Mouse (Mus musculus) midbrain, postnatal 0 days (tissue): ENCODE measurements at regions not wholly inside any gene's neighbourhood (a gene's known extent, or its start where the extent isn't known, plus 50 kb on each side); places are given as distances from the start of the nearest gene placed in this dataset.

Source experiments
- ATAC-seq: fragments of 200-750 bp; cut with Nextera tagmentation; 2 replicates; pipeline ENCODE4 v1.8.0; 2017; ENCODE audit warnings: moderate number of reproducible peaks, mild to moderate bottlenecking, moderate TSS enrichment, moderate library complexity; ENCODE audit not compliant: low FRiP score
- DNase-seq: peaks from one replicate; pipeline ENCODE4 v3.0.0-alpha.2; 2015; ENCODE audit warnings: low spot score
- H3K27ac ChIP-seq: fragments of 300-500 bp; sonication (generic); 2 replicates; pipeline ENCODE4 v1.5.1; 2014; ENCODE audit warnings: low read depth, mild to moderate bottlenecking, low read length, mixed read lengths
- H3K27me3 ChIP-seq: fragments of 300-500 bp; sonication (generic); 2 replicates; pipeline ENCODE4 v1.6.1; 2014; ENCODE audit warnings: low read length, control low read depth, mixed read lengths; ENCODE audit not compliant: insufficient read depth
- H3K36me3 ChIP-seq: fragments of 300-500 bp; sonication (generic); 2 replicates; pipeline ENCODE4 v1.6.1; 2014; ENCODE audit warnings: low read length, control low read depth, mixed read lengths; ENCODE audit not compliant: insufficient read depth
- H3K4me1 ChIP-seq: fragments of 300-500 bp; sonication (generic); 2 replicates; pipeline ENCODE4 v1.6.1; 2014; ENCODE audit warnings: mild to moderate bottlenecking, control low read depth, antibody characterized with exemption, low read length, mixed read lengths; ENCODE audit not compliant: insufficient read depth
- H3K4me2 ChIP-seq: fragments of 300-500 bp; sonication (generic); 2 replicates; pipeline ENCODE4 v1.6.1; 2014; ENCODE audit warnings: low read depth, mild to moderate bottlenecking, low read length, mixed read lengths; ENCODE audit not compliant: poor library complexity, severe bottlenecking
- H3K4me3 ChIP-seq: fragments of 300-500 bp; sonication (generic); 2 replicates; pipeline ENCODE4 v1.5.1; 2014; ENCODE audit warnings: low read depth, mild to moderate bottlenecking, low read length, moderate library complexity
- H3K9ac ChIP-seq: fragments of 300-500 bp; sonication (generic); replicated peaks from 2 replicates; pipeline ENCODE4 v1.6.1; 2014; ENCODE audit warnings: mild to moderate bottlenecking, low read length, moderate library complexity, mixed read lengths; ENCODE audit not compliant: poor library complexity, severe bottlenecking
- H3K9me3 ChIP-seq: fragments of 300-500 bp; sonication (generic); 2 replicates; pipeline ENCODE4 v1.6.1; 2016; ENCODE audit warnings: low read length, control low read depth
- CTCF ChIP-seq: IDR thresholded peaks from 2 replicates; pipeline ENCODE4 v1.5.1; 2016; ENCODE audit warnings: antibody characterized with exemption, mild to moderate bottlenecking
- WGBS: fragments of 180-500 bp; shearing (Covaris S2); extraction: QIAGEN DNeasy Blood & Tissue Kit; methylation state at CpG from one replicate; pipeline ENCODE4 v1.1.7; 2014; 5-methylcytosine and 5-hydroxymethylcytosine counted together

DNA sequence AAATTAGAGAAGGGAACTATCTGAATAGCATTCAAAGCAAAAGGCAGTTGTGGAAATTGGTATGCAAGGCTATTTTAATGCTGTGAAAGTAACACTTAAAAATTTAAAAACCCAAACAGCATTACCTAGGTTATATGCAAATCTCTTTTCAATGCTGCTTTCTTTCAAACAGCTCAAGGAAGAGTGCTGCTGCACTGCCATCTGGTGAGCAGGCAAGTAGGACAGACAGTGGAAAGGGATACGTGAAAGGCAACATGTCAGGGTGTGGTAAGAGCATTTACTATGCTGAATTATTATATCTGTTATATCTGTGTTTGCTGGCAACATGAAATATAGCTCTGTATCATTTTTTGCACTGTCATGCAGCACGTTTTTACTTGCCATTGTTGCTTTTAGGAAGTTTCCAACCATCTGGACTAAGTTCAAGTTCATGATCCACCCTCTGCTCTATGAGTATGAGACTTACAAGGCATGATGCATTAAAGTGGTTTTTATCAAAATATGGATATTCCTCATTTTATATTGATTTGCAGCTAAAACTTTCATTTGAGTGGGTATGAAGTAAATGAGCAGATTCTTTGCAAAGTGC is 1223.0 kb downstream of the Dnajb9 start:
- Histone ChIP-seq H3K9me3 (no peaks in the 10 kb centered on the region), H3K4me2 (no peak overlapping the region), H3K9ac (no peak overlapping the region), H3K36me3 (no peaks in the 10 kb centered on the region), H3K27ac (no peak overlapping the region), H3K4me3 (no peak overlapping the region), H3K27me3 (no peaks in the 10 kb centered on the region), H3K4me1 (no peaks in the 10 kb centered on the region)
- DNase-seq (peak; percentile 50), ATAC-seq (no peak)
- 20% methylated on average over 2 of the region's 2 CpGs for WGBS
- peak; percentile 81 for TF ChIP-seq CTCF

DNA sequence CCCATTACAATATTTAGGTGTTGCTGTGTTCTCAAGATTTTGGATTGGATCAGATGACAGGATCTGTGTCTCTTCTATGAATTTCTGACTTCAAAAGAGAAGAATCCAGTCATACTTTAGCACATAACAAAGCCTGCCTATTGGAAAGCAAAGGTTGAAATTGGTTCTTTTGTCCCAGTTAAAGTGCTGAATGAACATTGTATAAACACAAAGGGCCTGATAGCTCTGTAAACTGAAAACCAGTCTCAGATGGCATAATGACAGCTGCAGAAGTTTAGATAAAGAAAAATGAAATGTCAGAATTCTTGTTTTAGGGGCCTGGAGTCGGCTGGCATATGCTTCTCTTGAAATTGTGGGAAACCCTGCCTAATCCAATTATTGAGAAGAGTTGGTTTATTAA is 1223.6 kb downstream of the Dnajb9 start:
- Histone ChIP-seq H3K4me2 (no peak overlapping the region), H3K4me3 (no peak overlapping the region), H3K36me3 (no peaks in the 10 kb centered on the region), H3K27ac (no peak overlapping the region), H3K4me1 (no peaks in the 10 kb centered on the region), H3K27me3 (no peaks in the 10 kb centered on the region), H3K9ac (no peak overlapping the region), H3K9me3 (no peaks in the 10 kb centered on the region)
- DNase-seq (peak; percentile 2), ATAC-seq (no peak)
- 17% methylated on average over 1 of the region's 1 CpGs for WGBS
- TF ChIP-seq CTCF, result no peak

DNA sequence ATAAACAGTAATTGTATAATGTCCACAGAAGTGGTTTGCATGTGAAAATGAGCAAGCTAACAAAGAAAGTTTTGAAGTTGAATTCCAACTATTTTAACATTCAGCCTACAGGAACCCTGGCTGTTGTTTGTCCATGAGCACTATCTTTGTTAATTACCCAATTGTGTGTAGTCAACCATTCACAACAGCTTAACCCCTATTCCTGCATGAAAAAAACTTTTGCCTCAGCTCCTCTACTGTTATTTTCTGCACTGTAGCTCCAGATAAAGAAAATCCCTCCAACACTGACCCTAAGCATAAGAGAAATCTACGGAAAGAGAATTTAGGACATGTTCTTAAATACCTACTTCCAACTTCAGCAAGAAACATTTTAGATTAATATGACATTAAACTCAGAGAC is 1224.0 kb downstream of the Dnajb9 start:
- H3K4me2 ChIP-seq, result no peak overlapping the region
- no peaks in the 10 kb centered on the region for H3K4me1 ChIP-seq
- H3K27ac ChIP-seq, result no peak overlapping the region
- no peaks in the 10 kb centered on the region for H3K9me3 ChIP-seq
- no peak for DNase-seq
- no peaks in the 10 kb centered on the region for H3K27me3 ChIP-seq
- H3K36me3 ChIP-seq, result no peaks in the 10 kb centered on the region
- H3K9ac ChIP-seq, result no peak overlapping the region
- no peak overlapping the region for H3K4me3 ChIP-seq
- TF ChIP-seq CTCF, result no peak
- 60% methylated on average over 1 of the region's 1 CpGs for WGBS
- ATAC-seq, result no peak

DNA sequence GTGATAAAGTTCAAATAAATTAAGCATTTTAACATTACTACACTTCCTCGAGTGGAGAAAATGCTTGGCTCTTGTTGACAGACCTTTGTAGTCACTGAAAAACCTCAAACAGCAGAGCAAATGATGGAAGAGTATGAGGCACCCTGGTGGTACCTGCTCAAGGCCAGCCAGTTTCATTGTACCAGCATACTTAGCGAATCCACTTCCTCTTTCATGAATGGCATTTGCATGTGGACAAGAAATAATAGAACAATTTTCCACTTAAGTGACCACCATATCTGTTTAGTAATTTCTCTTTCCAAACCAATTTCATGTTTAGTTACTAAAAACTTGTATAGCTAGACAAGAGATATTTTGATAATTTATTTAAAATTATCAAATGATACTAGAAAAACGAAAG is 1231.3 kb downstream of the Dnajb9 start:
- whole genome bisulfite sequencing, result 88% methylated on average over 3 of the region's 3 CpGs
- no peak for ATAC-seq

DNA sequence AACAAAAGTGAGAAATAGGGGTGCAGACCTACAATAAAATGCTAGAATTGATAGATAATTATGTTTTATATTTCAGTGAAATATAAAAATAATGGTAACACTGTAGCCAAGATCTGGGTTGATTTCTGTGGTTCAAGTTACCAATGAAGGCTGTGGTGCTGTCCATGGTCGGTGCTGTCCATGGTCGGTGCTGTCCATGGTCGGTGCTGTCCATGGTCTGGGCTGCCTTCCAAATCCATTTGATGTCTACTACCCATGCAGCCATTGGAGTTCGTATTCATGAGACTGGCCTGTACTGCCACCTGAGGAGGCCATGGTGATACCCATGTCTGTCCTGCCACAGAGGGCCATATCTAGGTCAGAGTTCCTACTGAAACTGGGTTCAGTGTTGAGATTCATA is 1237.4 kb downstream of the Dnajb9 start:
- Histone ChIP-seq H3K4me3 (no peak overlapping the region), H3K36me3 (no peaks in the 10 kb centered on the region), H3K27ac (no peak overlapping the region), H3K9ac (no peak overlapping the region), H3K9me3 (no peaks in the 10 kb centered on the region), H3K4me2 (no peak overlapping the region), H3K4me1 (no peaks in the 10 kb centered on the region), H3K27me3 (no peaks in the 10 kb centered on the region)
- ATAC-seq (no peak), DNase-seq (no peak)
- no peak for TF ChIP-seq CTCF
- 74% methylated on average over 4 of the region's 4 CpGs for WGBS

More for the DNA sequence above, 1231.3 kb downstream of the Dnajb9 start:
- H3K27ac ChIP-seq, result no peak overlapping the region
- no peak for TF ChIP-seq CTCF
- H3K9ac ChIP-seq, result no peak overlapping the region
- no peaks in the 10 kb centered on the region for H3K9me3 ChIP-seq
- H3K36me3 ChIP-seq, result no peaks in the 10 kb centered on the region
- H3K4me1 ChIP-seq, result no peaks in the 10 kb centered on the region
- H3K27me3 ChIP-seq, result no peaks in the 10 kb centered on the region
- no peak overlapping the region for H3K4me3 ChIP-seq
- no peak for DNase-seq
- no peak overlapping the region for H3K4me2 ChIP-seq

DNA sequence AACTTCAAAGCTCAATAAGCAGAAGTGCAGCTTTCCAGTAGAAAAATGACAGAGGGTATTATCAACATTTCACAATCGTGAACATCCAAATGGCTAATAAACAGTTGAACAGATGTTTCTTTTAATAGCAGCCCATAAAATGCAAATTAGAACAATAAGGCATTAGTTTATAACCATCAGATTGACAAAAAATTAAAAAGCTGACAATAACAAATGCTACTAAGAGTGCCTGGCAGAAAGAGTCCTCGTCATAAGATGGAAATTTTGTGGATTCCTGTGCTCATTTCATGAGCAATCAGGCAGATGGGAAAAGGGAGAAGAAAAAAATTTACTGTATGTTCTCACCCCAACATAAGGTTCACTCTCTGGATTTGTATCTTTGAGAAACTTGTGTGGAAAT is 1248.6 kb downstream of the Dnajb9 start:
- Histone ChIP-seq H3K27me3 (no peaks in the 10 kb centered on the region), H3K9me3 (no peaks in the 10 kb centered on the region), H3K36me3 (no peaks in the 10 kb centered on the region), H3K9ac (no peak overlapping the region), H3K4me3 (no peak overlapping the region), H3K4me2 (no peak overlapping the region), H3K27ac (no peak overlapping the region), H3K4me1 (no peaks in the 10 kb centered on the region)
- no peak for ATAC-seq
- DNase-seq, result no peak
- TF ChIP-seq CTCF, result no peak
- 73% methylated on average over 2 of the region's 2 CpGs for WGBS
